Mouse (Mus musculus) v-Abl transformed pro-B cells (cell line): ENCODE data around the gene Styxl1.

Experiments used
- in situ Hi-C, 2 experiments: fragments of 400-800 bp; cut with MboI; formaldehyde crosslinking; loops; one replicate each; pipeline ENCODE4 v1.15.1; 2025; ENCODE audit not compliant: unreplicated experiment in 2 of 2

Styxl1 gene

DNA sequence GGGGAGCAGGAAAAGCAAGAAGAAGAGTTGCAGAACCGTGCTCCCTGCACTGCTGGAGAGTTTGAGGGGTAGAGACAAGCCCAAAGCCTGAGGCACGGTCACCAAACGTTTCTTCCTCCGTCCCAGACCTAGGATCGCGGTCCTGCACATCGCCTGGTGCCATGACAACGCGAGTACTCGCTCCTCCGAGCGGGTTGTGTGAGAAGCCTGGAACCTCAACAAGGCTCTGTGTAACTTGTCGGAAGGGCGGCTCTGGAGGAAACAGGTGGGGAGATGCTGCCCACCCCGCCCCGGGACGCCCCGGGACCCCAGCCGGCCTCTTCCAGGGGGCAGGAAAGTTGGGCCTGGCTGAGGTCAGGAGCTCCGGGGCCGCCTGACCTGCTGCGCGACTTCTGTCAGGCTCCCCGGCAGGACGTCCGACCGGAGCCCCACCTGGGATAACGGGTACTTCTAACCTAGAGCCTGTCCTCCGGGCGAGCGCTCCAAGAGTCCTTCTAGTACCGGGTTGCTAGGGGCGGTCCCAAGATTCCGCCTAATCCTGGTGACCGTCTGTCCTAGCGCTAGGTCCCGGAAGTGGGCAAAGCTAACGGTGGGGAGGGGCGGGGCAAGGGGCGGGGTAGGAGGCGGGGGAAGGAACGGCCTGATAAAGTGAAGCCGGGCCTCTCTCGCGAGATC, at the start of gene Styxl1:
Styxl1 (minus strand) TSS at position 590 of the 675 bp plus-strand sequence.
- in situ Hi-C loops = no loop called here

- in situ Hi-C loops = no loop called here
Measured at GRCm38 (mm10) chr5:135826225-135826624, 48.0 kb upstream of the Styxl1 start.

GRCm38 (mm10) chr5:135824517-135824916, 46.3 kb upstream of the Styxl1 start:
- in situ Hi-C loops = no loop called here

DNA sequence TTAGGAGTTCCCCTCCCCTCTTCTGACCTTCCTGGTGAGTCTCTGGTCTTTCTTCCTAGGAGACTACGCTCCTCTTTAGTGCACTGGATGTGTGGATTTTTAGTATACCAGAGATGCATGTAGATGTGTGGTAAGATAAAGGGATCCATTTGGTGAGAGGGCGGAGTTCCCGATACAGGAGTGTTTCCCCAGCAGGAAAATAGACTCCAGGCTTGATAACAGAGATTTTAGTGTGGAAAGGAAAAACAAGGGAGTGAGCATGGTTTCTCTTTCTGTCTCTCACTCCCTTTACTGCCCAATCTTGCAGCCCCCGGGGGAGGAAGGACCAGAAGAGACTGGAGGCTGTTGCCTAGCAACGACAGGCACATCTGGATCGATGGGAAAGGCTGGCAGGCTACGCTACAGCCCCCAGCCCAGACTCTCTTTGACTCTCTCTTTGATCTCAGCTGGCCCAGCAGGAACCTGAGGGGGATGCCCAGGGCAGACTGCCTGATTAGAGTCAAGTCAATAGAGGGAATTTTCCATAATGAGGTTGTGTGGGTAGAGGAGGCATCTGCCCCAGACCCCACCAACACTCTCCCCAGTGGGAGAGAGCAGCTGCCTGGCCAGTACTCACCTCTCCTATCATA, 44.2 kb upstream of the Styxl1 start:
- in situ Hi-C loops = no loop called here

- in situ Hi-C loops = no loop called here
Measured at GRCm38 (mm10) chr5:135818491-135818890, 40.3 kb upstream of the Styxl1 start.

DNA sequence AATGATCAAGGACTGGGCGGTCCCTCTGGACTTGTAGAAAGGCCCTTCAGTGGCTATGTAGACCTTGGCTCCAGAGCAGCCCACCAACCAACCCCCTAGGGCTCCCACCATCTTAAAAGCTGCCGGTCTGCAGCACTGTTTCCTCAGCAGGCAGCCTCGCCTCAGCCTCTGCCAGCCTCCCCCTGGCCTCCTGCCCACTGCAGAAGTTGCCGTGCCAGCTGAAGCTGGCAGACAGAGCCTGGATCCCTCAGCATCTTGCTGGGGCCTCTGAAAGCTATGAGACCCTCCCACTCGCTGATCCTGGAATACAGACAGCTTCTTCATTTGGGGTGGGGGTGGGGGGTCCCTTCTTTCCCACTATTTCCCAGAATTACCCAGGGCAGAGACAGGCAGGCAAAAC, 34.8 kb upstream of the Styxl1 start:
- in situ Hi-C loops = no loop called here

DNA sequence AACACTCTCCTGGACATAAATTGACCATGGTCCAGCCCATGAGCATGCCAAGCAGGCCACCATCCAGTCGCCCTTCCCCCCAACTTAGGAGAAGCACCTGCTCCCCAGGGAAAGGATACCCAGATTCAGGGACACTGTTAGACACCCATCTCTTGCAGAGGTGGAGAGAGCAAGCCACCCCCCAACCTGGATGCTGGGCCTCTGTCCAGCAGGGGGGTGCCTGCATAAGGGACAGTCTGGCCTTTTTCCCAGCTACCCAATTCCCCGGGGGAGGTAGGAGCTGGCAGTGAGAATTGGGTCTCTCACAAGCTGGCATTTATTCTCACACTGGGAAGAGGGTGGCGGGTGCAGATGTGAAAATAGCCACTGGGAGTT, 29.1 kb upstream of the Styxl1 start:
- in situ Hi-C loops = loop anchor here in 1 of 2 experiments (5.0 kb wide), 1 partner anchor 40 kb away; no protein-coding TSS in a partner anchor

- in situ Hi-C loops = loop anchor here in 1 of 2 experiments (5.0 kb wide), 1 partner anchor 41 kb away; no protein-coding TSS in a partner anchor
Measured at GRCm38 (mm10) chr5:135806555-135807262, 28.5 kb upstream of the Styxl1 start, which contains the start of gene Srrm3. Srrm3 (plus strand) TSS chr5:135806890.

DNA sequence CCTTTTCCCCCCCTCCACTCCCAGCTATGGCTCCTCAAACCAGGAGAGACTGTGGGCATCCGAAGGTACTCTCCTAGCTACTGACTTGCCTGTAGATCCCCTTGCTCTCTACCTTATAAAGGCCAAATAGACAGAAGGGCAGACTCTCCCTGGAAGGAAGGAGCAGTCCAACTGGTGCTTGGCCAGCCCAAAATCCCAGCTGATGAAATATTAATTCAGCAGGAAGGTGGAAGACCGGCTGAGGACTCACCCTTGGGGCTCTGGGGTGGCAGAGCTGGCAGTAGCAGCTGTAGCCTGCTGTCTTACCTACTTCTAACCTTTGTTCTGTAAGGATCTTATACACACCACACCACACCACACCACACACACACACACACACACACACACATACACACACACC, 26.6 kb upstream of the Styxl1 start:
- in situ Hi-C loops = loop anchor here (5.0 kb wide), 1 partner anchor 43 kb away; no protein-coding TSS in a partner anchor

DNA sequence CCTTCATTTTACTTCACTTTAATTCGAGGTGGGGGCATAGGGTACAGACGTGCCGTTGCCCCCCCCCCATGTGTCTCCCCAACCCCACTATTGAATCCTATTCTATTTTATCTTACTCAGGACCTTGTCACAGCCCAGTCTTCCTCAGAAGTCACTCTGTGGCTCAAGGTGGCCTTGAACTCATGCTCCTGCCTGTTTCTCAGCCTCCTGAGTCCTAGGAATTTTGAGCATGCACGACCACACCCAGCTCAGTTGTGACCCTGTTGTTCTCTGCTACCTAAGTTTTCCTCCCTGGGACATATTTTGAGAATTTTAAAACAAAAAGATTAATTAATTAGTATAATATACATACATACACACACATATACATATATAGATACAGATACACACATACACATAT, 25.5 kb upstream of the Styxl1 start:
- in situ Hi-C loops = loop anchor here in 1 of 2 experiments (5.0 kb wide), 1 partner anchor 44 kb away; no protein-coding TSS in a partner anchor

GRCm38 (mm10) chr5:135803135-135803534, 24.9 kb upstream of the Styxl1 start:
- in situ Hi-C loops = loop anchor here in 1 of 2 experiments (5.0 kb wide), 1 partner anchor 44 kb away; no protein-coding TSS in a partner anchor

- in situ Hi-C loops = loop anchor here in 1 of 2 experiments (5.0 kb wide), 1 partner anchor 45 kb away; no protein-coding TSS in a partner anchor
Measured at GRCm38 (mm10) chr5:135802641-135803040, 24.5 kb upstream of the Styxl1 start.

- in situ Hi-C loops = loop anchor here in 1 of 2 experiments (5.0 kb wide), 1 partner anchor 46 kb away; no protein-coding TSS in a partner anchor
Measured at GRCm38 (mm10) chr5:135800927-135801326, 22.7 kb upstream of the Styxl1 start.

- in situ Hi-C loops = loop anchor here in 1 of 2 experiments (5.0 kb wide), 1 partner anchor 48 kb away; no protein-coding TSS in a partner anchor
Measured at GRCm38 (mm10) chr5:135799746-135800145, 21.6 kb upstream of the Styxl1 start.

DNA sequence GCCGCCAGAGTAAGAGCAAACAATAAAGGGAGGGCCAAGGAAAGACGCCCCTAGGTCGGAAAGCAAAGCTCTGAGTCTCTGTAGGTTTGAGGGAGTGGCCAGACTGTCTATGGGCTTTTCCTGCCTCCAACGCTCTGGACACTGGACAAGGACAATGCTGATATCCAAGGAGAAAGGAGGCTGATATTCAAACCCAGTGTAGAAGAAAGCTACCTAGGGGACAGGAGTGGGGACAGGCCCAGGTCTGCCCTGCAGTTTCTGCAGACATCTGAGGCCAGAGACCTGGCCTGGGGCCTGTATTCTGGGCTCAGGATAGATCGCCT, 16.6 kb upstream of the Styxl1 start:
- in situ Hi-C loops = no loop called here

- in situ Hi-C loops = no loop called here
Measured at GRCm38 (mm10) chr5:135793996-135794858, 16.0 kb upstream of the Styxl1 start.

GRCm38 (mm10) chr5:135782901-135783300, 4.7 kb upstream of the Styxl1 start:
- in situ Hi-C loops = no loop called here

- in situ Hi-C loops = no loop called here
Measured at GRCm38 (mm10) chr5:135780331-135780730, 2.1 kb upstream of the Styxl1 start.

DNA sequence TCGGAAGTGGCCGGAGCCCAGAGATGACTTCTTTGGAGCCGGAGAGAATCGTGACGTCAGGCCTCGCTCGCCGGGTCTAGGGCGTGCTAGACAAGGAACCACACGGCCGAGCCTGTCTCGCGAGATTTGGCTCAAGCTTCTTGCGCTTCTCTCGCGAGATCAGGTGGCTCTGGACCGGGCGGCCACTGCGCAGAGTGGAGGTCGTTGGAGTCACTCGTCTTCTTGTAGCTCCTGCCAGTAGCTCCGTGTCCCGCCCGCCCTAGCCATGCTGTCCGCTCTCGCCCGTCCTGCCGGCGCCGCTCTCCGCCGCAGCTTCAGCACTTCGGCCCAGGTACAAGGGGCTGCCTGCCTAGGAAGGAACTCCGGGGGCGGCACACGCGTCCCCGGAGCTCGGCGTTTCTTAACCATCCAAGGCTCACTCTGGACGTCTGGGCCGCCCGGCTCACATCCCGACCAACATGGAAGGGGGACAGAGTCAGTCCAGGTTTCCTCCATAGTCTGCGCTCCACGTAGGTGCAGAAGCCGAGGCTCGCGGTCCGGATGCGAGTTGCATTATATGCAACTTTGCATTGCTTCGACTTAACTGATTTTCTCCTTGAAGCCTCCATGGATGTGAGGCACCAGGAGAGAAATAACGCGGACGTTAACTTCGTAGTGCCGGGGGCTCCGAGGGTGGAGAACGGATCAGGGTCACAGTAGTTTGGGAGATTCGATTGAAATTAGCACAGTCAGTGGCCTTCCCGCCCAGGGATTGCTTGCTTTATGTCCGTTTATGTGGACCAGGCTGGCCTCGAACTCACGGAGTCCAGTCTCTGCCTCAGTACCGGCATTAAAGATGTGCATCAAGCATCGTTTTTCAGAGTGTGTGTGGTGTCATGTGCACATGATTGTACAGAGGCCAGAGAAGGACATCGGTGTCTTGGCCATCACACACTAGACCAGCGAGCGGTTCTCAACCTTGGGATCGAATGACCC, 573 bp upstream of the Styxl1 start, which contains the start of gene Mdh2:
Mdh2 (plus strand) TSS at position 10 of the 975 bp plus-strand sequence.
- in situ Hi-C loops = no loop called here
